Mouse (Mus musculus): ENCODE data around the gene Zc2hc1c.

The Zc2hc1c gene

GRCm38 (mm10) chr12:85292906-85293305 lies 4.5 kb downstream of the Zc2hc1c start:
- Histone ChIP-seq H3K27me3 (ENCODE audit: control insufficient read depth, insufficient read depth, low read length, poor library complexity, severe bottlenecking) (no peaks in the 10 kb centered on the region; the same call in 1 of the 2 replicates), H3K36me3 (ENCODE audit: control insufficient read depth, insufficient read depth, low read length, poor library complexity, severe bottlenecking) (no peaks in the 10 kb centered on the region)
- DNase-seq (ENCODE audit: low read depth, low spot score): peak; percentile 44

GRCm38 (mm10) chr12:85295506-85295905 lies 7.1 kb downstream of the Zc2hc1c start:
- no peaks in the 10 kb centered on the region; the same call in 1 of the 2 replicates for H3K27me3 ChIP-seq (ENCODE audit: control insufficient read depth, insufficient read depth, low read length, poor library complexity, severe bottlenecking)
- no peak for DNase-seq (ENCODE audit: low read depth, low spot score)

GRCm38 (mm10) chr12:85296915-85297314 lies 8.5 kb downstream of the Zc2hc1c start:
- H3K27me3 ChIP-seq (ENCODE audit: control insufficient read depth, insufficient read depth, low read length, poor library complexity, severe bottlenecking): no peaks in the 10 kb centered on the region
- no peak for DNase-seq (ENCODE audit: low read depth, low spot score)
- H3K36me3 ChIP-seq (ENCODE audit: control insufficient read depth, insufficient read depth, low read length, poor library complexity, severe bottlenecking): peaks cover 4% of the 10 kb centered on the region; the same call in 1 of the 2 replicates

More at GRCm38 (mm10) chr12:85295506-85295905, 7.1 kb downstream of the Zc2hc1c start:
- H3K36me3 ChIP-seq (ENCODE audit: control insufficient read depth, insufficient read depth, low read length, poor library complexity, severe bottlenecking): no peaks in the 10 kb centered on the region; the same call in 1 of the 2 replicates

DNA sequence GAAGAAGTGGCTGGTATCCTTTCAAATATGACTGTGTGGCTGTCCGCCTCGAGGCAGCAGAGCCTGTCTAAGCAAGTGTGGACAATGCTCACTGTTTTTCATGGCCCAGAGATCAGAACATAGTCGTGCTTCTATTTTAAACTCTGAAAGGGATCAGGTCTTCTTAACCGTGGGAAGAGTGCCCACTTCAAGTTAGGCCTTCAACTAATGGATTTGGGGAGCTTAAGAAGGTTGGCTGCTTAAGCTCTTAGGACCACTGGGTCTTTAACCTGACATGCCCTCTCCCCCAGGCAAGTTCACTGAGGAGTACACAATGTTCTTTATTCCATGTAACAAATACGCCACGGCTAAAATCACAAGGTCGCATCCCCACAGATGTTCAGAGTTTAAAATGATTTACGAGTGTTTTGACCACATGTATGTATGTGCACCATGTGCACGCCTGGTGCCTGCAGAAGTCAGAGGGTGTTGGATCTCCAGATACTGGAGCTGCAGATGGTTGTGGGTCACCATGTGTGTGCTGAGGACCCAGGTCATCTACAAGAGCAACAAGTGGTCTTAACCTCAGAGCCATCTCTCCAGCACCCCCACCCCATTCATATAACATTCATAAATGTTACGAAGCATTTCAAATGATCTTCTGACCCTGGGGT lies 9.1 kb downstream of the Zc2hc1c start:
- Histone ChIP-seq H3K36me3 (ENCODE audit: control insufficient read depth, insufficient read depth, low read length, poor library complexity, severe bottlenecking) (peaks cover 4% of the 10 kb centered on the region; the same call in 1 of the 2 replicates), H3K27me3 (ENCODE audit: control insufficient read depth, insufficient read depth, low read length, poor library complexity, severe bottlenecking) (no peaks in the 10 kb centered on the region)
- DNase-seq (ENCODE audit: low read depth, low spot score): no peak

DNA sequence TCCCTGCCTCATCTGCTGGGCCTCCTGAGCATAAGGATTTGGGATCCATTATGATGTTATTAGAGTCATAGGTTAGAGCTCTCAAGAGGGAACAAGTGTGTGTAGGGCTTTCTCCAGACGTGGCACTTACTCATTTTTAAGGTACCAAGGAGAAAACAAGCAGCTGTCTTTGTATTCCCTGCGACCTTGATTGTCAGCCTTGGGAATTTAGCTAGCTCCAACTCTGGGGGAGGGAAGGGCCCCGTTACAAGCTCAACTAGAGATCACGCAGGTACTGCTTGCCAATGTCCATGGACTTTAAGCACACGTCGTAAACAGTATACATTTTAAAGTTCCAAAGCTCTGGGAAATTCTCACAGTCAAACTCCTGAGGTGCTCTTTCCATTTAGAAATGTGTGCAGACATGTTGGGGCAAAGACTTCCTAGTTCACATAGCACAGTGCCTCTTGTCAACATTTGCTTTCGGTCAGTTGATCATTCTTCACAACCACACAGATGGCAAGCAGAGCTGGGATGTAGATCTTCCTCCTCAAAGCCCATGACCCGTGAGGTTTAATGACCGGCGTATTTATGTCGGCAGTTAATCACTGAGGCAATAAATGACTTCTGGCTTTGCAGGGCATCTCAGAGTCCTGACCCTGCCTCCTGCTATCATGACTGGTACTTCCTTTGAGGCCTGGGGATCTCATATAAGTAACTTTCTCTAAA lies 9.9 kb downstream of the Zc2hc1c start:
- no peak for DNase-seq (ENCODE audit: low read depth, low spot score)
- no peaks in the 10 kb centered on the region for H3K27me3 ChIP-seq (ENCODE audit: control insufficient read depth, insufficient read depth, low read length, poor library complexity, severe bottlenecking)
- H3K36me3 ChIP-seq (ENCODE audit: control insufficient read depth, insufficient read depth, low read length, poor library complexity, severe bottlenecking): peaks cover 5% of the 10 kb centered on the region; the same call in 1 of the 2 replicates

- Histone ChIP-seq H3K36me3 (ENCODE audit: control insufficient read depth, insufficient read depth, low read length, poor library complexity, severe bottlenecking) (peaks cover 5% of the 10 kb centered on the region; the same call in 1 of the 2 replicates), H3K27me3 (ENCODE audit: control insufficient read depth, insufficient read depth, low read length, poor library complexity, severe bottlenecking) (no peaks in the 10 kb centered on the region)
- no peak for DNase-seq (ENCODE audit: low read depth, low spot score)
These were observed 10.4 kb downstream of the Zc2hc1c start for GRCm38 (mm10) chr12:85298835-85299180.

DNA sequence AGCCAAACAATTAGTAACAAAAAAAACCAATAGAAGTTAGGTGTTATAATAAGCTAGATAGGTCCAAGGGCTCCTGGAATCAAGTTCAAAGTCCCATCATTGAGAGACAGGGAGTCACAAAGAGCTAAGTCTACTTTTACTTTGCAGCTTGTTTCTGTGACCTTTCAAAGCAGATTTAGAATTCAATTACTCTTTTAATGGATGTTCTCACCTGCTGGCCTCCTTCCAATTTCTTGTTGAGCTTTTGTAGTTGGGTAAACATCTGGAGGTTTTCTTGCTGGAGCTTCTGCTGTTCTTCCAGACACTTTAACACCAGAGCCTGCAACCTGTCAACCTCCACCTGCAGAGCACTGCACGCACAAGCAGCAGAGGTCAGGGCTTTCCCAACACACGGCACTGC lies 14.9 kb downstream of the Zc2hc1c start:
- peaks cover 8% of the 10 kb centered on the region; the same call in 1 of the 2 replicates for H3K36me3 ChIP-seq (ENCODE audit: control insufficient read depth, insufficient read depth, low read length, poor library complexity, severe bottlenecking)
- no peak for DNase-seq (ENCODE audit: low read depth, low spot score)

GRCm38 (mm10) chr12:85304725-85305124 lies 16.3 kb downstream of the Zc2hc1c start:
- peak; percentile 88 for DNase-seq (ENCODE audit: low read depth, low spot score)
- peaks cover 13% of the 10 kb centered on the region for H3K36me3 ChIP-seq (ENCODE audit: control insufficient read depth, insufficient read depth, low read length, poor library complexity, severe bottlenecking)
- no peaks in the 10 kb centered on the region for H3K27me3 ChIP-seq (ENCODE audit: control insufficient read depth, insufficient read depth, low read length, poor library complexity, severe bottlenecking)

More for the DNA sequence above, 14.9 kb downstream of the Zc2hc1c start:
- no peaks in the 10 kb centered on the region for H3K27me3 ChIP-seq (ENCODE audit: control insufficient read depth, insufficient read depth, low read length, poor library complexity, severe bottlenecking)

DNA sequence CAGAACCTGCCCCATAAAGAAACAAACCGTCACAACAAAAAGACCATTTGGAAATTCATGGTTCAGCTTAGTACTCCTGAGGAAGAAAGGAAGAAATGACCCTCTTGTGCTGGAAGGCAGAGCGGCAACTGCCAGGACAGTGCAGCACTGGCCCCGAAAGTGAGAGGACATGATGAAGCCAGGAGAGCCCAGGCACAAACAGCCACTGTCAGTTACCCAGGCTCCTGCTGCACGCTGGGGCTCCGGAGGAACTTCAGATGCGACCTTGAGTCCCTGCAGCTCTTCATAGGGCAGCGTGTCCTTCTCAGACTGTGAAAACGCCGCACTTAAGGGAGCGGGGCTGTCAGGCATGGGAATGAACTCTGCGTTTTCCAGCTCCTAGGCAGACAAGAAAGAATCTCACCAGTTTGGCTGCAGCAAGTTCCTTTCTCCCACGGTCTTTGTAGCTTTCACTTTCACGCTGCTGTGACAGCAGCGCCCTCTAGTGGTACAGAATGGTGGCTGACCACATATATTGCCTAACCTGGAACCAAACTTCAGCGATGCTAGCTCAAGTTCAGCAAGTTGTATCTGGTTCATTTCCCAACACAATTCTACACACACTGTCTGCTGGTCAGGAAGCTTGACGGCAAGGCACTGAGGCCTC lies 17.0 kb downstream of the Zc2hc1c start:
- DNase-seq (ENCODE audit: low read depth, low spot score): peak; percentile 91
- H3K27me3 ChIP-seq (ENCODE audit: control insufficient read depth, insufficient read depth, low read length, poor library complexity, severe bottlenecking): no peaks in the 10 kb centered on the region
- peaks cover 15% of the 10 kb centered on the region for H3K36me3 ChIP-seq (ENCODE audit: control insufficient read depth, insufficient read depth, low read length, poor library complexity, severe bottlenecking)

DNA sequence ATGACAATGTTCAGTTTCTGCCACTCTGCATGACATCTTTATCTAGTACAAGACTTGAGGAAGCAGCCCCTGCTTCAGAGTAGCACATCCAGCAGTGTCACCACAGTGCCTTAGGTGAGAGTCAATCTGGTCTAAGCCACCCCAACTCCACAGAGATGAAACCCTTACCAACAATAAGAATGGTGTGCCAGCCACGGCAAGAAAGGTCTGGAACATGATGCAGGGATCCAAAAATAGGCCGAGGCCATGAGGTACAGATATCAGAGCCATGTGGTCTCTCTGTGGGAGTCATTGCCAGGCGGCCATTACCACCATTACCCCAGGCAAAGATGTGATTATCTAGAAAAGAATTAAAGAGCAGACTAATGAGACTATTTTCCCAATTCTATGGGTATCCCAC lies 20.3 kb downstream of the Zc2hc1c start:
- DNase-seq (ENCODE audit: low read depth, low spot score): no peak
- peaks cover 15% of the 10 kb centered on the region for H3K36me3 ChIP-seq (ENCODE audit: control insufficient read depth, insufficient read depth, low read length, poor library complexity, severe bottlenecking)
- no peaks in the 10 kb centered on the region for H3K27me3 ChIP-seq (ENCODE audit: control insufficient read depth, insufficient read depth, low read length, poor library complexity, severe bottlenecking)

GRCm38 (mm10) chr12:85330153-85330552 lies 41.8 kb downstream of the Zc2hc1c start:
- Histone ChIP-seq H3K36me3 (ENCODE audit: control insufficient read depth, insufficient read depth, low read length, poor library complexity, severe bottlenecking) (peaks cover 23% of the 10 kb centered on the region; the same call in 1 of the 2 replicates), H3K27me3 (ENCODE audit: control insufficient read depth, insufficient read depth, low read length, poor library complexity, severe bottlenecking) (no peaks in the 10 kb centered on the region)
- DNase-seq (ENCODE audit: low read depth, low spot score): no peak

- peaks cover 6% of the 10 kb centered on the region; the same call in 1 of the 2 replicates for H3K36me3 ChIP-seq (ENCODE audit: control insufficient read depth, insufficient read depth, low read length, poor library complexity, severe bottlenecking)
- no peaks in the 10 kb centered on the region for H3K27me3 ChIP-seq (ENCODE audit: control insufficient read depth, insufficient read depth, low read length, poor library complexity, severe bottlenecking)
- DNase-seq (ENCODE audit: low read depth, low spot score): no peak
These were observed 49.3 kb downstream of the Zc2hc1c start for GRCm38 (mm10) chr12:85337567-85338311.

GRCm38 (mm10) chr12:85338815-85339214 lies 50.4 kb downstream of the Zc2hc1c start:
- Histone ChIP-seq H3K36me3 (ENCODE audit: control insufficient read depth, insufficient read depth, low read length, poor library complexity, severe bottlenecking) (peaks cover 7% of the 10 kb centered on the region; the same call in 1 of the 2 replicates), H3K27me3 (ENCODE audit: control insufficient read depth, insufficient read depth, low read length, poor library complexity, severe bottlenecking) (no peaks in the 10 kb centered on the region)
- DNase-seq (ENCODE audit: low read depth, low spot score): peak; percentile 55

GRCm38 (mm10) chr12:85339243-85339729 lies 50.9 kb downstream of the Zc2hc1c start, which contains the start of gene Nek9:
TSS of gene Nek9 (minus strand) at chr12:85339362.
- peaks cover 6% of the 10 kb centered on the region; the same call in 1 of the 2 replicates for H3K36me3 ChIP-seq (ENCODE audit: control insufficient read depth, insufficient read depth, low read length, poor library complexity, severe bottlenecking)
- H3K27me3 ChIP-seq (ENCODE audit: control insufficient read depth, insufficient read depth, low read length, poor library complexity, severe bottlenecking): no peaks in the 10 kb centered on the region
- DNase-seq (ENCODE audit: low read depth, low spot score): peak; percentile 95
